20 mouse cellular contexts compared by ENCODE assay signal in genomic region chr10:92510677-92511076, GRCm38 (mm10).
"Had no signal": no experiment of that assay in that cellular context is flagged by ENCODE, and none has a peak within 500 bp of the region (broad histone marks: within the 10 kb centered on the region; RNA-seq: fewer than 3 reads in every experiment).

No protein-coding gene starts in this region.

- H3K27ac ChIP-seq: liver, embryonic 13.5 days; liver, embryonic 15.5 days; lung, embryonic 15.5 days; macrophage; midbrain, embryonic 12.5 days; neural tube, embryonic 12.5 days had no signal

- H3K36me3 ChIP-seq: liver, embryonic 13.5 days; liver, embryonic 15.5 days; lung, embryonic 15.5 days; midbrain, embryonic 12.5 days; neural tube, embryonic 12.5 days had no signal

- DNase-seq: liver; liver, embryonic 13.5 days; liver, postnatal 0 days; lung, adult 2 months; lung, postnatal 14 days; lung, postnatal 36 days; midbrain, embryonic 14.5 days; retina, postnatal 1 day; right cerebral cortex, postnatal 4 days; spleen, adult 18-20 months; thymus, adult 2 months; thymus, postnatal 25 days had no signal

- H3K9me3 ChIP-seq: liver, embryonic 15.5 days; lung, embryonic 15.5 days; midbrain, embryonic 12.5 days; neural tube, embryonic 12.5 days had no signal

- H3K4me2 ChIP-seq: liver, embryonic 11.5 days; liver, embryonic 13.5 days; liver, embryonic 15.5 days; lung, embryonic 15.5 days; midbrain, embryonic 12.5 days; neural tube, embryonic 12.5 days had no signal

- H3K4me3 ChIP-seq: liver, embryonic 13.5 days; liver, embryonic 15.5 days; lung, embryonic 15.5 days; megakaryocyte, embryonic 14.5 days; midbrain, embryonic 12.5 days; neural tube, embryonic 12.5 days had no signal

- ATAC-seq: liver, postnatal 0 days; lung, postnatal 0 days had no signal

- H3K4me1 ChIP-seq: liver, embryonic 13.5 days; liver, embryonic 15.5 days; lung, embryonic 15.5 days; megakaryocyte, embryonic 14.5 days; midbrain, embryonic 12.5 days; neural tube, embryonic 12.5 days had no signal

- H3K27me3 ChIP-seq: liver, embryonic 13.5 days; liver, embryonic 15.5 days; lung, embryonic 15.5 days; megakaryocyte, embryonic 14.5 days; neural tube, embryonic 12.5 days had no signal

- H3K9ac ChIP-seq: liver, embryonic 13.5 days; liver, embryonic 15.5 days; liver, postnatal 0 days; lung, embryonic 15.5 days; midbrain, embryonic 12.5 days; neural tube, embryonic 12.5 days had no signal
